Mouse (Mus musculus) lung, embryonic 14.5 days (tissue): ENCODE results near the gene Fcrl1. TPM values are rescaled to one million over a fixed set of nuclear protein-coding genes. Genes with fewer than 3 reads are reported as not detected.
"Not testable (repeated sequence)": the region's sequence is repeated elsewhere in the genome, so short reads cannot be mapped to it uniquely, and the experiment has no call there.

Source experiments
- ATAC-seq: fragments of 200-750 bp; cut with Nextera tagmentation; 2 replicates; pipeline ENCODE4 v1.8.0; 2017; ENCODE audit warnings: mild to moderate bottlenecking, moderate TSS enrichment, moderate library complexity; ENCODE audit not compliant: insufficient read depth
- DNase-seq: peaks from one replicate; pipeline ENCODE4 v3.0.0-alpha.2; 2015
- H3K27ac ChIP-seq: fragments of 300-500 bp; sonication (generic); 2 replicates; pipeline ENCODE4 v1.5.1; 2014; ENCODE audit warnings: low read depth, mild to moderate bottlenecking, moderate library complexity
- H3K27me3 ChIP-seq: fragments of 300-500 bp; sonication (generic); 2 replicates; pipeline ENCODE4 v1.6.1; 2014; ENCODE audit warnings: low read length, control low read depth; ENCODE audit not compliant: insufficient read depth
- H3K36me3 ChIP-seq: fragments of 300-500 bp; sonication (generic); 2 replicates; pipeline ENCODE4 v1.6.1; 2014; ENCODE audit warnings: control low read depth; ENCODE audit not compliant: insufficient read depth
- H3K4me1 ChIP-seq: fragments of 300-500 bp; sonication (generic); 2 replicates; pipeline ENCODE4 v1.6.1; 2014; ENCODE audit warnings: antibody characterized with exemption, control low read depth; ENCODE audit not compliant: insufficient read depth
- H3K4me2 ChIP-seq: fragments of 300-500 bp; sonication (generic); 2 replicates; pipeline ENCODE4 v1.6.1; 2014; ENCODE audit warnings: mild to moderate bottlenecking
- H3K4me3 ChIP-seq: fragments of 300-500 bp; sonication (generic); 2 replicates; pipeline ENCODE4 v1.5.1; 2014; ENCODE audit warnings: low read depth, low read length
- H3K9ac ChIP-seq: fragments of 300-500 bp; sonication (generic); 2 replicates; pipeline ENCODE4 v1.6.1; 2014
- H3K9me3 ChIP-seq: fragments of 300-500 bp; sonication (generic); 2 replicates; pipeline ENCODE4 v1.6.1; 2016; ENCODE audit warnings: low read depth, low read length, control low read depth
- CTCF ChIP-seq: IDR thresholded peaks from 2 replicates; pipeline ENCODE4 v1.5.1; 2016; ENCODE audit warnings: antibody characterized with exemption, low read depth
- WGBS: fragments of 180-500 bp; shearing (Covaris S2); extraction: QIAGEN DNeasy Blood & Tissue Kit; methylation state at CpG from one replicate; pipeline ENCODE4 v1.1.7; 2014; 5-methylcytosine and 5-hydroxymethylcytosine counted together
- polyA plus RNA-seq: library from polyadenylated mRNA; unstranded; fragments of >200 nt; fragmentation: Nextera tagmentation; extraction: Ambion mirVana; gene quantifications from 2 replicates; pipeline ENCODE4 v1.2.1, GENCODE M21; 2014

The Fcrl1 gene
- polyA plus RNA-seq, 1 experiment from 2014 or later = not detected

- H3K4me2 ChIP-seq = no peak overlapping the region
- H3K9ac ChIP-seq = no peak overlapping the region
- 73% methylated on average over 10 of the region's 10 CpGs for WGBS
- no peaks in the 10 kb centered on the region for H3K9me3 ChIP-seq
- no peaks in the 10 kb centered on the region for H3K27me3 ChIP-seq
- no peak for TF ChIP-seq CTCF
- ATAC-seq (no peak), DNase-seq (no peak)
- H3K27ac ChIP-seq = no peak overlapping the region
- H3K4me3 ChIP-seq = no peak overlapping the region
- H3K4me1 ChIP-seq = no peaks in the 10 kb centered on the region
- H3K36me3 ChIP-seq = no peaks in the 10 kb centered on the region
These were observed 8.7 kb upstream of the Fcrl1 start for GRCm38 (mm10) chr3:87367511-87367910.

GRCm38 (mm10) chr3:87369181-87369580 lies 7.0 kb upstream of the Fcrl1 start:
- Histone ChIP-seq H3K27me3 (no peaks in the 10 kb centered on the region), H3K4me1 (peaks cover under 1% of the 10 kb centered on the region; the same call in 1 of the 2 replicates), H3K27ac (no peak overlapping the region), H3K4me3 (no peak overlapping the region), H3K4me2 (no peak overlapping the region), H3K9me3 (no peaks in the 10 kb centered on the region), H3K36me3 (no peaks in the 10 kb centered on the region), H3K9ac (no peak overlapping the region)
- 63% methylated on average over 5 of the region's 5 CpGs for WGBS
- no peak for TF ChIP-seq CTCF
- ATAC-seq = no peak
- no peak for DNase-seq

GRCm38 (mm10) chr3:87377228-87377627 lies 1.0 kb downstream of the Fcrl1 start:
- no peak for TF ChIP-seq CTCF
- Histone ChIP-seq H3K4me3 (no peak overlapping the region), H3K36me3 (no peaks in the 10 kb centered on the region), H3K4me2 (no peak overlapping the region), H3K27me3 (no peaks in the 10 kb centered on the region), H3K9ac (no peak overlapping the region), H3K27ac (no peak overlapping the region), H3K4me1 (peaks cover 6% of the 10 kb centered on the region), H3K9me3 (no peaks in the 10 kb centered on the region)
- ATAC-seq = no peak
- DNase-seq = no peak
- WGBS = 40% methylated on average over 3 of the region's 3 CpGs

- WGBS = 37% methylated on average over 6 of the region's 6 CpGs
- H3K9ac ChIP-seq = no peak overlapping the region
- H3K36me3 ChIP-seq = no peaks in the 10 kb centered on the region
- no peak overlapping the region for H3K27ac ChIP-seq
- H3K4me3 ChIP-seq = no peak overlapping the region
- H3K9me3 ChIP-seq = no peaks in the 10 kb centered on the region
- peaks cover 6% of the 10 kb centered on the region for H3K4me1 ChIP-seq
- ATAC-seq (no peak), DNase-seq (no peak)
- no peaks in the 10 kb centered on the region for H3K27me3 ChIP-seq
- H3K4me2 ChIP-seq = no peak overlapping the region
- no peak for TF ChIP-seq CTCF
These were observed 1.5 kb downstream of the Fcrl1 start for GRCm38 (mm10) chr3:87377719-87378118.

GRCm38 (mm10) chr3:87379641-87380315 lies 3.6 kb downstream of the Fcrl1 start:
- H3K36me3 ChIP-seq, H3K27me3 ChIP-seq, ATAC-seq: not testable (repeated sequence)

GRCm38 (mm10) chr3:87381806-87382712 lies 5.9 kb downstream of the Fcrl1 start:
- H3K36me3 ChIP-seq = no peaks in the 10 kb centered on the region
- DNase-seq = no peak
- no peak for ATAC-seq
- 61% methylated on average over 6 of the region's 7 CpGs for WGBS
- no peak for TF ChIP-seq CTCF
- H3K4me1 ChIP-seq = no peaks in the 10 kb centered on the region
- no peak overlapping the region for H3K27ac ChIP-seq
- H3K4me2 ChIP-seq = no peak overlapping the region
- no peaks in the 10 kb centered on the region for H3K9me3 ChIP-seq
- H3K9ac ChIP-seq = no peak overlapping the region
- H3K4me3 ChIP-seq = no peak overlapping the region
- H3K27me3 ChIP-seq = no peaks in the 10 kb centered on the region

More at GRCm38 (mm10) chr3:87379641-87380315, 3.6 kb downstream of the Fcrl1 start:
- H3K4me2 ChIP-seq, H3K27ac ChIP-seq, H3K9me3 ChIP-seq, H3K4me1 ChIP-seq, H3K9ac ChIP-seq, DNase-seq, H3K4me3 ChIP-seq: not testable (repeated sequence)
- WGBS = 82% methylated on average over 2 of the region's 2 CpGs

GRCm38 (mm10) chr3:87383308-87383707 lies 7.1 kb downstream of the Fcrl1 start:
- DNase-seq (no peak), ATAC-seq (no peak)
- H3K27ac ChIP-seq = no peak overlapping the region
- 87% methylated on average over 3 of the region's 3 CpGs for WGBS
- no peaks in the 10 kb centered on the region for H3K9me3 ChIP-seq
- no peaks in the 10 kb centered on the region for H3K27me3 ChIP-seq
- H3K36me3 ChIP-seq = no peaks in the 10 kb centered on the region
- no peak overlapping the region for H3K9ac ChIP-seq
- H3K4me3 ChIP-seq = no peak overlapping the region
- no peak for TF ChIP-seq CTCF
- no peak overlapping the region for H3K4me2 ChIP-seq
- no peaks in the 10 kb centered on the region for H3K4me1 ChIP-seq
